Mouse (Mus musculus): ENCODE results near the gene Ripor3. TPM values are rescaled to one million over a fixed set of nuclear protein-coding genes. Genes with fewer than 3 reads are reported as not detected.
A peak's percentile ranks its signal among the peaks of the same experiment; 100 is the strongest.

Ripor3 gene
- total and polyA plus RNA-seq, 3 experiments, result 0.17 TPM; not detected in 2

DNA sequence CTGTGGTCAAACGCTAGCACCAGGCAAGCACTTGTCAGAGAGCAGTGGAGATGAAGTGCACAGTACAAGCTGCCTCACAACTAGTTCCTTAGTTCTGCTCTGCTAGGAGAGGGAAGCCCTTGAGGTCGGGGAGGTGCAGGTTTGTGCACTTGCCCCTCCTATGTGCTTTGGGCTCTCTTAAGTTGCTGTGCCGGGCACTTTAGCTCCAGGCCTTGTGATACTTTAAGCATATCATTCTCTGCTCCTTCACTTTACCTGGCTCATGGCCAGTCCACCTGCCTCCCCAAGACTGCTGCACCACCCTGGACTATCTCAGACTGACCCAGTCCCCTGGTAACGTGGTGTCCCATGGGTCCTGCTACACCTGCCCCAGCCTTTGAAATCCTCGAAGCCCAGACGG lies 62.4 kb downstream of the Ripor3 start:
- in situ Hi-C loops (cut with MboI; ENCODE audit: low pct_ligation_motif_present, low pct_unique_long_range_greater_than_20kb, low sequenced_read_pairs), result no loop called here

DNA sequence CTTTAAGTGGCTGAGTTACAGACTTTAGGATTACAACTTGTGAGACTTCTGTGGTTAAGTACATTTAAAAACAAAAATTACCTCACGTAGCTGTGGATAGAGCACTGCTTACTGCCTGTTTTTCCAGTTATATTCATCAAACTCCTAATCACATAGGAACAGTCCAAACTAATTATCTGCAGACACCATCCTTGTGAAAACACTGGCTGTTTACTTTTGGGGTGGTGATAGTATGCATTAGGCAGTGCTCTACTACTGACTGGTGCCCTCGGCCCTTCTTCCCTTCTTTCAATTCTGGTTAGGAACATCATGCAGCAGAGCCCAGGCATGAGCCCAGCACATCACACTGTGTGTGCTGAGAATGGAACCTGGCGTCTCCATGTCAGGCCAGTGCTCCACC lies 63.2 kb downstream of the Ripor3 start:
- Histone ChIP-seq H3K4me2 (ENCODE audit: insufficient read depth, low read depth, poor library complexity, severe bottlenecking) (no peak overlapping the region), H3K4me1 (ENCODE audit: control insufficient read depth in 1 of 2, insufficient read depth in 2 of 2) (peaks cover 75 to 99% of the 10 kb centered on the region in 2 experiments)
- TF ChIP-seq MXI1 (IDR thresholded peaks at IDR 0.05; ENCODE audit: low read depth, low read length) (no peak), JUND (conservative IDR thresholded peaks at IDR 0.05; ENCODE audit: low read depth, low read length) (no peak), CHD1 (IDR thresholded peaks at IDR 0.05; ENCODE audit: low read depth, low read length) (no peak), USF2 (conservative IDR thresholded peaks at IDR 0.05; ENCODE audit: low read depth, low read length) (no peak), E2F4 (IDR thresholded peaks at IDR 0.05; ENCODE audit: insufficient replicate concordance, low read depth, low read length) (no peak), SMC3 (IDR thresholded peaks at IDR 0.05; ENCODE audit: low read depth, low read length) (no peak), HCFC1 (IDR thresholded peaks at IDR 0.05; ENCODE audit: low read depth, low read length) (no peak), ZMIZ1 (IDR thresholded peaks at IDR 0.05; ENCODE audit: low read depth, low read length) (no peak), ETS1 (conservative IDR thresholded peaks at IDR 0.05; ENCODE audit: low read depth, low read length) (no peak), PAX5 (IDR thresholded peaks at IDR 0.05; ENCODE audit: low read length) (no peak), RAD21 (IDR thresholded peaks at IDR 0.05; ENCODE audit: low read depth, low read length) (no peak), USF1 (IDR thresholded peaks at IDR 0.05; ENCODE audit: low read depth, low read length) (no peak), ZKSCAN1 (IDR thresholded peaks at IDR 0.05; ENCODE audit: borderline replicate concordance, low read depth, low read length) (no peak)

More for the DNA sequence above, 62.4 kb downstream of the Ripor3 start:
- no peaks in the 10 kb centered on the region for H3K27me3 ChIP-seq (replicated peaks)
- H3K4me3 ChIP-seq (replicated peaks in 1 of 3; ENCODE audit: low read depth in 2 of 3, low read length in 2 of 3, poor library complexity in 1 of 3), result no peak overlapping the region
- TF ChIP-seq MAFK (IDR thresholded peaks at IDR 0.05; ENCODE audit: insufficient replicate concordance, low read length) (no peak), JUND (conservative IDR thresholded peaks at IDR 0.05; ENCODE audit: low read depth, low read length) (no peak), NELFE (IDR thresholded peaks at IDR 0.05; ENCODE audit: low read depth, low read length) (no peak), PAX5 (IDR thresholded peaks at IDR 0.05; ENCODE audit: low read length) (no peak), MEF2A (IDR thresholded peaks at IDR 0.05; ENCODE audit: borderline replicate concordance, low read depth, low read length) (no peak), ZNF384 (IDR thresholded peaks at IDR 0.05; ENCODE audit: low read depth, low read length) (no peak), MYC (IDR thresholded peaks at IDR 0.05; ENCODE audit: low read depth, low read length) (no peak), EP300 (IDR thresholded peaks at IDR 0.05; ENCODE audit: low read length) (no peak), CHD2 (IDR thresholded peaks at IDR 0.05; ENCODE audit: low read length) (no peak), ETS1 (conservative IDR thresholded peaks at IDR 0.05; ENCODE audit: low read depth, low read length) (no peak), GABPA (IDR thresholded peaks at IDR 0.05; ENCODE audit: insufficient replicate concordance, low read depth, low read length) (no peak), KAT2A (IDR thresholded peaks at IDR 0.05; ENCODE audit: insufficient replicate concordance, low read length) (no peak), UBTF (IDR thresholded peaks at IDR 0.05; ENCODE audit: low read depth, low read length) (no peak), ELF1 (IDR thresholded peaks at IDR 0.05; ENCODE audit: low read depth, low read length) (no peak), POLR2AphosphoS2 (IDR thresholded peaks at IDR 0.05; ENCODE audit: low read depth, low read length) (no peak), E2F4 (IDR thresholded peaks at IDR 0.05; ENCODE audit: insufficient replicate concordance, low read depth, low read length) (no peak), MXI1 (IDR thresholded peaks at IDR 0.05; ENCODE audit: low read depth, low read length) (no peak), NRF1 (IDR thresholded peaks at IDR 0.05; ENCODE audit: low read depth, low read length) (no peak), CHD1 (IDR thresholded peaks at IDR 0.05; ENCODE audit: low read depth, low read length) (no peak)
- H3K4me2 ChIP-seq (ENCODE audit: insufficient read depth, low read depth, poor library complexity, severe bottlenecking), result no peak overlapping the region
- no peak overlapping the region for H3K9ac ChIP-seq (ENCODE audit: insufficient read depth, low read depth)
- dilution Hi-C loops (cut with MboI; ENCODE audit: extremely low pct_ligation_motif_present, extremely low pct_unique_long_range_greater_than_20kb, low sequenced_read_pairs), result no loop called here
- no peaks in the 10 kb centered on the region for H3K9me3 ChIP-seq (replicated peaks; ENCODE audit: low read length)
- H3K4me1 ChIP-seq (ENCODE audit: control insufficient read depth in 1 of 2, insufficient read depth in 2 of 2), result peaks cover 80 to 99% of the 10 kb centered on the region in 2 experiments
- DNase-seq (ENCODE audit: extremely low read depth), result no peak
- peaks cover 97% of the 10 kb centered on the region for H3K79me2 ChIP-seq (replicated peaks; ENCODE audit: control insufficient read depth, extremely low read depth, insufficient read depth, poor library complexity, severe bottlenecking)
- H3K36me3 ChIP-seq (replicated peaks in 1 of 2; ENCODE audit: control insufficient read depth in 1 of 2, insufficient read depth in 1 of 2, low read length in 1 of 2), result peaks cover 0 to 60% of the 10 kb centered on the region in 2 experiments
- peak overlapping the region; percentile 20 for H3K27ac ChIP-seq (ENCODE audit: insufficient read depth, low read depth)

More for the DNA sequence above, 63.2 kb downstream of the Ripor3 start:
- Histone ChIP-seq H3K27me3 (replicated peaks) (no peaks in the 10 kb centered on the region), H3K9ac (ENCODE audit: insufficient read depth, low read depth) (no peak overlapping the region), H3K9me3 (replicated peaks; ENCODE audit: low read length) (no peaks in the 10 kb centered on the region), H3K79me2 (replicated peaks; ENCODE audit: control insufficient read depth, extremely low read depth, insufficient read depth, poor library complexity, severe bottlenecking) (peaks cover 97% of the 10 kb centered on the region), H3K27ac (ENCODE audit: insufficient read depth, low read depth) (no peak overlapping the region), H3K4me3 (replicated peaks in 1 of 3; ENCODE audit: low read depth in 2 of 3, low read length in 2 of 3, poor library complexity in 1 of 3) (no peak overlapping the region), H3K36me3 (replicated peaks in 1 of 2; ENCODE audit: control insufficient read depth in 1 of 2, insufficient read depth in 1 of 2, low read length in 1 of 2) (peaks cover 0 to 52% of the 10 kb centered on the region in 2 experiments)
- in situ Hi-C loops (cut with MboI; ENCODE audit: low pct_ligation_motif_present, low pct_unique_long_range_greater_than_20kb, low sequenced_read_pairs) (no loop called here), dilution Hi-C loops (cut with MboI; ENCODE audit: extremely low pct_ligation_motif_present, extremely low pct_unique_long_range_greater_than_20kb, low sequenced_read_pairs) (no loop called here)
- DNase-seq (ENCODE audit: extremely low read depth), result no peak

All from CH12.LX (cell line).